Mouse (Mus musculus) thymus, postnatal 10 days (tissue): Measurements from ENCODE around the gene Tnfsf14.

Experiments
- DNase-seq, 2 experiments: peaks; one replicate each; pipeline ENCODE4 v3.0.0; 2021; ENCODE audit warnings: low spot score in 2 of 2

Tnfsf14 gene

DNA sequence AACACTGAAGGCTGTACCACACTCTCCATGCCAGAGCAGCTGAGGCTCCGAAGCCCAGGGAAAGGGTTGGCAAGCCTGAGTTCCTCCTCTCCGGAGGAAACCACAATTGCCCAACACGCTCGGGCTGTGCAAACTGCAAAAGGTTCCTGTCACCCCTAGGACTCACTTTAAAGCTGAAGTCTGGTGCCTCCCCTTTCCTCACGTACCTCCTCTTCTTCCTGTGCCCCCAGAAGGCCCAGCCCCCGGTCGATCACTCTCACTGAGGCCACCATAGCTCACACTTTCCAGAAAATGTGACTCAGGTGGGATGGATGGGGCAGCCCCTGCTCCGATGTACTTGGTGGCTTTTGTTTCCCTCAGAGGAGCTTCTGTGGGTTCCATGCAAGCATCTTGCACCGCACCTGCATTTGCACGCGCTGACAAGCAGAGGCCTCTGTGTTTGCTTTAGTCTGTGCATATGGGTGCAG lies at the start of gene Tnfsf14:
Gene Tnfsf14, minus strand, starts transcription at position 137 of the 467 bp plus-strand sequence.
- peak; percentile 64 to 77 for DNase-seq

DNA sequence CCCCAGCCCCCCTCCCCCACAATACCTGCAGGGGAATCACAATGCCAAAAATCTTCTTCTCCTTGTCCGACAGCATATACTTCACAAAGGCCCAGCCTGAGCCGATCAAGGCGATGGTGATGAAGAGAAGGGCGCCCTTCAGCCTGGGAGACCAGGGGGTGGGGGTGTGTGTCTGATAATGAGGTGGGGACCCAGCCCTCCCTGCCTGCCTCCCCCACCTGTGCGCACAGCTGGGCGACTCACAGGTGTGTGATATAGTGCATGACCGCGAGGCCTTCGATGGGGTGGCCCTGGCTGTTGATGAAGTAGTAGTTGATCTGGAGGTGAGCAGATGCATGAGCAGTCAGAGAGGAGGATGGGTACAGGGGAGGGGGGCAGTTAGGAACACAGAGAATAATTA lies 43.2 kb upstream of the Tnfsf14 start:
- no peak for DNase-seq

DNA sequence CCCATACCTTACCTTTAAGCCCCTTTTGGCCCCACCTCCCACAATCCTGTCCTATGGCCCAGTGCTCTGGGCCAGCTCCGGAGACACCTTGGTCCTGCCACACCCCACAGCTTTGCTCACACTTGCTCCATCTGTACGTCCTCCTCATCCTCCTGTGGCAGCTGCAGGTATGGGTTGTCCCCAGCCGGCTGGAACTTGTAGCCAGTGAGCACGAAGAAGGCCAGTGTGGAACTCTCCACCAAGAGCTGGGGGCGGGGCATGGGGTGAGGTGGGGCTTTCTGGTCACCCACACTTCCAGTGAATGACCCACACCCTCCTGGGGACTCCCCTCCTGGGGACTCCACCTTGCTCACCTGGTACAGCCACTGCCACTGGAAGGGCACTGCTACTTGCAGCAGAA lies 41.8 kb upstream of the Tnfsf14 start:
- no peak for DNase-seq

DNA sequence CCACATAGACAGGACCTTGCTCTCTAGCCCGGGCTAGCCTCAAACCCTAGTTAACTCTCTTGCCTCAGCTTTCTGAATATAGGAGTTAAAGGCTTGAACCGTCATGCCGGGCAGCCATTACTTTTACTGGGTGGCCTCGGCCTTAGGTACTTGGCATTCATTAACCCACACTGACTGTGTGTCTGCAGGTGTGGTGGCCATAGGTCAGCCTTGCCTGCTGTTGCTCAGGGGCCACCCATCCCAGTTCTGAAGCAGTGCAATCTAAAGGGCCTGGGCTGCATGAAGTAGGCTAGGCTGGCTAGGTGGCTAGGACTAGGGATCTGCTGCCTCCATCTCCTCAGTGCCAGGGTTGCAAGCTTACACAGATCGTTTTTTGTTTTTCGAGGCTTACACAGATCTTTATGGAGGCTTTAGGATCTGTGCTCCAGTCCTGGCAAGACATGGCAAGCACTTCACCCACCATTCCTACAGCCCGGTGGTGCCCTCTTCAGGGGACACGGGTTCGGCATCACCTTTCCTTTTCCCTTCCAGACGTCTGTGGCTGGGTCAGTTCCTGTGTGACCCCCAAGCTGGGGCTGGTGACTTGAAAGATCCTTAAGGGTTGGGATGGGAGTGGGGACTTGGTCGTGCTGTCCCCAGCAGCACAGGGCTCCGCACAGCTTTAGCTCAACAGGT lies 40.4 kb upstream of the Tnfsf14 start:
- no peak for DNase-seq

DNA sequence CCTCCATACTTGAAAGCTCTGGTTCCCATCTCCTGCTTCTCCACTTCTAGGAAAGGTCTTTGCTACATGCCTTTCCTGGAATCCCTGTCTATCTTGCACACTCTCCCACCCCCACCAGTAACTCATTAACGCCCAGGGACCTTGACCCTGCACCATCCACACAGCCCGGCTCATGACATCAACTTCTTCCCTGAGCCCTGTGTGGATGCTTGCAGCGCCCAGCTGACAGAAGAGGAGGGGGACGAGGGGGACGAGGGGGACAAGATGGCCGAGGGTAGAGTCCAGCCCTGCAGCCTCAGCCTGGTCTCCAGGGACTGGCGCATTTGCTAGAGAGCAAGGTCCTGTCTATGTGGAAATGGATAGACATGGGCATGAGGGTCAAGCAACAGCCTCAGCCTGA lies 39.1 kb upstream of the Tnfsf14 start:
- DNase-seq, result no peak

DNA sequence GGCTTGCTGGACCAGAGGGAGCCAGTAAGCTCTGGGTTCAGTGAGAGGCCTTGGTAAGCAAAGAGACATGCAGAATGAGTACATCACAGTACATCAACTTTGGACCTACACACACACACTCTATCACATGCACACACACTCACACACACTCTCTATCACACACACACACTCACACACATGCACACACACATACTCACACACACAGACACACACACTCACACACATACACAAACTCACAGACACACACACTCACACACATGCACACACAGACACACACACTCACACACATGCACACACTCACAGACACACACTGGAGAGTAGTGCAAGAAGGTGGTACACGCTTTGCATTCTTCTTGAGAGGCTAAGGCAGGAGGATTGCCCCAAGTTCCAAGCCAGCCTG lies 38.2 kb upstream of the Tnfsf14 start:
- DNase-seq, result no peak

DNA sequence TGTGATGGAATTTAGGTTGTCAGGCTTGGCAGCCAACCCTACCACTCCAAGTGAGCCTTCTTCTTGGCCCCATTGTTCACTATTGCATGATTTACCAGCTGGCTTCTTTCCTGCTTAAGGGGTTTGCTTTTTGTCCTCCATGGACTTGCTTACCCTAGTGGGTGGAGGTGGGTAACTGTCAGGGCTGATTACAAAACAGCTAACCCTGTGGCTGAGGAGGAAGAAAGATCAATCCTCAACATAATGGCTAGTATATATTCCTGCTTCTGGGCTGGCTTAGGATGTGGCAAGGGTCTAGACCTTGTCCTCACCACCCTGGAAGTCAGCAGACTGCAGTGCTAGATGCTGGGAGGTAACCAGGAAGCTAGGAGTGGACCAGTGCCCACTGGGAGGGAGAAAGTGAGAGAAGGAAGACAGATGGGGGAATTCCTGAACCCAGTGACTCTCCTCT lies 37.4 kb upstream of the Tnfsf14 start:
- no peak for DNase-seq

DNA sequence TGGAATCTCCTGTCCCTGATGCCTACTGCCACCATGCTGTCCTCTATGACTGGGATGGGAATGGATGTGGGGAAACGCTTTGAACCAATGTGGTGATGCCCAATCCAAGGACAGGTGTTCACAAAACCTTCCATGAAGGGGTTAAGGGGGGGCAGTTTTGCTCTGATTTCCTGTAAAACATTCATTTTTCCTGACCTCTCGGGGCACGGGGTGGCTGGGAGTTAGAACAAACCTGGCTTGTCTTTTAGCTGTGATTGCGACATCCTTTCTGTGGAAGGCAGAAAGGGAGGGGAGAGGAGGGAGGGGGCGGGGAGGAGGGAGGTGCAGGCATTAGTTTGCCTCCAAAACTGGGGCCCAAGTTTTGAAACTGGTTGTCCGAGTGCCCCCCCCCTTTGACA lies 36.8 kb upstream of the Tnfsf14 start:
- DNase-seq, result no peak

DNA sequence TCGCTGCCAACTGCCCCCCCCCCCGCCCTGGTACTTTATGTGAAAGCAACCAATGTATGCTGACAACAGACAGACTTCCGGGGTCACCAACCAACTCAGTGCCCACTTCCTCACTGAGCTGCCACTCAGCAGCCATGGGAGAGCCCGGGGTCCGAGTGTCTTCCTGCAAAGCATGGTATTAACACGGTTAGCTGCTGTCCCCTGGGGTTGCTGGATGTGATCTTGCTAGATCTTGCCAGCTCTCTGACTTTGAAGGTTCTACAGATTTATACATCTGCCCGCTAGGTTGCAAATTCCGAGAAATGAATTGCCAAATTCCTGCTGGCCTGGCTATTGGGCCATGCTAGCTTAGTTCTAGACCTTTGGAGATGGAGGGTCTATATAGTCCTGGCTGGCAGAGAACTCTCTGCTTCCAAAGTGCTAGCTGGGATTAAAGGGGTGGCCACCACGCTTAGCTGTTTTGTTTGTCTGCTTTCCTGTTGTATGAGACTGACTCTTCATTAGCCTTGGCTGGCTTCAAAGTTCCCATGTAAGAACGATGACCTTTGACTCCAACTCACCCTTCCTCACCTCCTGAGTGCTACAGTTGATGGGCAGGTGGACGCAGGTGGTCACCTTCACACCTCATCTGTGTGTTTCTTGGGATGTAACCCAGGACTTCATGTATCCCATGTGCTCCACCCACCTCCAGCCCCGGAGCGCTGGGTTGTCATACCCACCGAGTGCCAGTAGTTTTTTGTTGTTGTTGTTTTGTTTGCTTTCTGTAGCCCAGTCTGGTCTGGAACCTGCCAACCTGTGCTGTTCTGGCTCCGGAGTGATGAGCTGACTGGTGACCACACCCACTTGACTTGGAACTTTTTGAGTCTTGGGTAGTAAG lies 36.1 kb upstream of the Tnfsf14 start:
- no peak for DNase-seq

DNA sequence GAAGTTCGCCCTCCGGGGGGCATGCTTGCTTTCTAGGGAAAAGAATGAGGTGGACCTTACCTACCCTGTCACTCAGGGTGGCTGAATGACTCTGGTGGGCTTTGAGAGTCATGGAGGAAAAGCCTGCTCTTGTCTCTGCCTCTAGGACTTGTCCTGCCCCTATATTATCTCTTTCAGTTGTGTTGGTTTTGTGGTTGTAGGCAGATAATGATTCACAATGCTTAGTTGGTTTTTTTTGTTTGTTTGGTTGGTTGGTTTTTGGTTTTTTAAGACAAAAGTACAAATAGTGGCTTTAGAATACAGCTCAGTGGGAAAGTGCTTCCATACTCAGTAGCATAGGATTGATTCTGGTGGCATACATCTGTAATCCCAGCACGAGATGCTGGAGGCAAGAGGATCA lies 34.9 kb upstream of the Tnfsf14 start:
- no peak for DNase-seq

DNA sequence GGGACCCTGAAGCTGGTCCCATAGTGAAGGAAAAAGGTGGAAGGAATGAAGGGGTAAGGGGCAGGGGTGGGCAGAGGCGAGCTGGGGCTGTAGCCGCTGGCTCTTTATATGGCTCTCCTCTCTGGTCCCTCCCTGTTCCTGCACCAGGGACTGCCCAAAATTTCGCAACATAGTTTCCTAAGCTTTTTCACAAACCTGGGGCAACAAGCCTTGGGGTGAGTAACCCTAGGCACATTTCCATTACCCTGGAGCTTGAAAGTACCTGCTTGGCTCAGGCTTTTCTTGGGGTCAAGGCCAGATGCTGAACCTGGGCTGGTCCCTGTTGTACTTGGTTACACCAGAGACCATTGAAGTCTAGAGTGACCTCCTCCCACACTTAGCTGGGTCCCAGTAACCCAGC lies 34.0 kb upstream of the Tnfsf14 start, which contains the start of gene C3:
Gene C3, minus strand, starts transcription at position 123 of the 400 bp plus-strand sequence.
- DNase-seq, result no peak

DNA sequence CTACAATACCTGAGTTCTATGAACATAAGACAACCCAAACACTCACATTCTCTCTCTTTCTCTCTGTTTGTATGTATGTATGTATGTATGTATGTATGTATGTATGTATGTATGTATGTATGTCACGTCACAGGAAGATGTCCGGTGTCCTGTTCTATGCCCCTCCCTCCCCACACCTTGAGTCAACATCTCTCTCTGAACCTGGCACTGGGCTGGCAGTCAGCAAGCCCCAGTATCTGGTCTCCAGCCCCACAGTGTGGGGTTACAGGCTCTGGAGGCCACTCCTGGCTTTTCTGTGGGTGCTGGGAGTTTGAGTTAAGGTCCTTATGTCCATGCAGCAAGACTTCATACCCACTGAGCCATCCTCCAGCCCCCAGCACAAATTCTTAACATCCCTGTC lies 33.5 kb upstream of the Tnfsf14 start:
- DNase-seq, result no peak

DNA sequence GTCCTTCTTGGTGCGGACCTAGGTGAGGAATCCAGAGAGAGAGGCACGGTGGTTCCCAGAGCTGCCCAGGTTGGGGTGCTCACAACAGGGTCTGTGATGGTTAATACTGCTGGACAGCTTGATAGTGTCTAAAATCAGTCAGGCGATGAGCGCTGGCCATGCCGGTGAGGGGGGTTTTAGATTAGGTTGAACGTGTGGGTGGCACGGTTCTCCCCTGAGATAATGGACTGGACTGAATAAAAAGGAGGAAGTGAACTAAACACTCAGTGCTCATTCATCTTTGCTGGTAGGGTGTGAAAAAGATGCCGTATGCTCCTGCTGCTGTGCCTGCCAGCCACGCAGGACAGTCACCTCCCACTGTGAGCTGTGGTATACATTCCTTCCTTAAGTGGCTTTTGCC lies 29.3 kb upstream of the Tnfsf14 start:
- no peak for DNase-seq

DNA sequence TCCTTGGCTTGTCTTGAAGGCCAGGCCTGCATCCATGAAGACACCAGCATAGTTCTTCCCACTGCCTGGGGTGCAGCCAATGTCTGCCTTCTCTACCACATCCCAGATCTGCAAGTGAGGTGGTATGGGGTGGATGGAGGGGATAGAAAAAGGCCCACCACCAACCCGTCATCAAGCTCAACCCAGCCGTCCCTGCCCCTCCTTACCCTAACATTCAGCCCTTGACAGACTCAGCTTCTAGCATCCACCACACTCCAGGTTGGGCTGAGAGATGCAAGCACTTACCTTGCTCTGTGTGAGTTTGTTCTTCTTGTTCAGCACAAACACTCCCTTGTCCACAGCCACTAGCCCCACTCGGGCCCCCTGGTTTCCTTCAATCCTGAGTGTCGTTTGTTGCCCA lies 27.9 kb upstream of the Tnfsf14 start:
- no peak for DNase-seq

DNA sequence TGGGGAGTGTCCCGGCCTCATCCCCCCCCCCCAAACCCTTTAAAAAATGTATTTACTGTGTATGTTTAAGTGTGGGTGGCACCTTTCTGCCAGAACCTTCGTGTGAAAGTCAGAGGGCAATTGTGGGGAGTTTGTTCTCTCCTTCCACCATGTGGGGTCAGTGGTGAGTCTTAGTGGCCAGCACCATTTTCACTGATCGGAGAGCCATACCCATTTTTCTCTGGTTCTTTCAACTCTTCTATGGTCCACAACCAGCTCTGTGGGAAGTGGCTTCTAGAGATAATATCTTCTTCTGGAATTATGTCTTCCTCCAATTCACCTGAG lies 25.9 kb upstream of the Tnfsf14 start:
- peak in 1 of 2 experiments; percentile 48 for DNase-seq

DNA sequence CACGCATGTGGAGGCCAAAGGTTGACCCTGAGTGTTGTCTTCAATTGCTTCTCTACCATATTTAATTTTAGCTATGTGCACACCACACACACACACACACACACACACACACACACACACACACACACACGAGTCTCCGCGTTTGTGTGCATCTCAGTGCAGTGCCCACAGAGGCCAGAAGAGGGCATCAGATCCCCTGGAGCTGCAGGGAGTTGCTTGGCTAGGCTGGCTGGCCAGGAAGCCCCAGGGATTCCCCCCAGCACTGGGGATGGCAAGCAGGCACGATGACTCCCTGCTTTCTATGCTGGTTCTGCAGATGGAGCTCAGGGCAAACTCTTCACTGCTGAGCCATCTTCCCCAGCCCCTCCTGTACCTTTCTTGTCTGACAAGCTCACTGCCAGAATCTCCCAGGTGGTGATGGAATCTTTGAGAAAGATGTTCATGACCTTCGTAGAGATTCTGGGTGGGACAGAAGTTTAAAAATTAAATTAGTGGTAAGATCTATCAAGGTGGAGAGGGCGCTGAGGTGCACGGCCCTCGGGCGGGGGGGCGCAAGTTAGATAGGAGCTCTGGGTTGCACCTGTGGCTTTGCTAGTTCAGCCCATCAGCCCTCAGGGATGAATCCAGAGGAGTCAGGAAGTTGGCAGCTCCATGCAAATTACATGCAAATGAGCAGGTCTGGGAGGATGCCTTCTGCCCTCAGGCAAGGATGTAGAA lies 25.3 kb upstream of the Tnfsf14 start:
- DNase-seq, result peak; percentile 64 to 80

DNA sequence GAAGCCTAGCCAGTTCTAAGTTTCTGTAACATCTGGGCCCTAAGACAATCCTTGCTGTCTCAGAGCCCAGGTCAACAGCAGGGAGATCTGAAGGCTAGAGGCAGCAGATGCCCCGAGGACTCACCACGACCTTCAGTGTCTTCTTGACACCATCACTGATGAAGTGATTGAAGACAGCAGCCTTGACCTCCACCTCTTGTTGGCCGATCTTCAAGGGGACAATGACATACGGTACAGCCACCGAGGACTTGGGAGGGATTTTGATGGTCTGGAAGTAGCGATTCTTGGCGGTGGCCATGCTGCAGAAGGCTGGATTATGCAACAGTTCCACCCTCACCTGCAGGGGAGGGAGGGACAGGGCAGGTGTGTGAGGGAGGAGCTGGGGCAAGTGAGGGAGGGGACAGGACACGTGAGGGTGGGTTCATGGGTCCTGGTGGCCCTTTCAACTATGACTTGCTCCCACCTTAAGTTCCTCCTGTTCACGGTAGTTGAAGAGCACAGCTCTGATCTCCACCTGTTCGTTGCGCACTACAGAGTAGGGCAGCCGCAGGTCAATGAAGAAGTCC lies 24.4 kb upstream of the Tnfsf14 start:
- no peak for DNase-seq

DNA sequence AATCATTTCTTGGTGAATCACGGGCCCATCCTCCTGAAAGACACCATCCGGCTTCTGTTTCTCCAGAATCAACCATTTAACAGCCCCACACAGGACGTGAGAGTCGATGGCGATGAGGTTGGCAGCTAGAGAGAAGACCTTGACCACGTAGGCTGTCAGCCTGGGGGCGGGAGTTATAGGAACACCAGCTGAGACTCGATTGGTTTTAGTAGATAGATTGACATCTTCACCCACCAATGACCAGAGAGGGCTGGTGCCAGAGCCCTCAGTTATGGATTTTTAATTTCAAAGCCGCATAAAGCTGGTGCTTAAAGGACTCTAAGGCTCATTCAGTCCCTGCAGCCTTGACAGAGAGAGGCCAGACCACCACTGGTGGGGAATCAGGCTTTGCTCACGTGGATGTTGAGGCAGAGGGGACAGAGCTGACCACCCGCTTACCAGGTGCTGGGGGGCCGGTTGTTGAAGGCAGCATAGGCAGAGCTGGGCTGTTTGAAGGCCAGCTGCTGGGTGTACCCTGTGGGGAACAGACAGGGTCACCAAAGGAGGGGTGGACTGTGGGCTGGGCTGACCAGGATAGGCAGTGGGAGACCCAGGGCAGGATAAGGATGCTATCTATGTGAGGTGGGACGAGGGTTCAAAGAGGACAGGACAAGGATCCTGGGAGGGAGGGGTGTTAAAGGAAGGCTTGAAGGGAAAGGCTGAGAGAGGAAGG lies 20.9 kb upstream of the Tnfsf14 start:
- no peak for DNase-seq

DNA sequence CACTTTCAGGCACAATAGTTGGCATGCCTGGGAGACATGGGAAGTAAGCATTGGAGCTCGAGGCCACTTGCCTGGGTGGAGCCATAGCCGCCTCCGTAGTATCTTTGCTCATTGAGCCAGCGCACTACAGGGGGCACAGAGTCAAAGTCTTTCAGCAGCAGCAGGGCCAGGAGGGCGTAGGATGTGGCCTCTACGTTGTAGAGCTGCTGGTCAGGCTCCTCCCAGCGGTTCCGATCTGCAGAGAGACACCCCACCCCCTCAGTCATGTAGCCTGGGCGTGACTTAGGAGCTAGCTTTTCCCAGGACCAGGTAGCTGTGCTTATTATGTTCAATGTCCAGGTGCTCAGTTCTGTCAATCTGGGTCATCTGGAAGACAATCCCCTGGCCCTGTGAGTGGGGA lies 17.5 kb upstream of the Tnfsf14 start:
- no peak for DNase-seq

DNA sequence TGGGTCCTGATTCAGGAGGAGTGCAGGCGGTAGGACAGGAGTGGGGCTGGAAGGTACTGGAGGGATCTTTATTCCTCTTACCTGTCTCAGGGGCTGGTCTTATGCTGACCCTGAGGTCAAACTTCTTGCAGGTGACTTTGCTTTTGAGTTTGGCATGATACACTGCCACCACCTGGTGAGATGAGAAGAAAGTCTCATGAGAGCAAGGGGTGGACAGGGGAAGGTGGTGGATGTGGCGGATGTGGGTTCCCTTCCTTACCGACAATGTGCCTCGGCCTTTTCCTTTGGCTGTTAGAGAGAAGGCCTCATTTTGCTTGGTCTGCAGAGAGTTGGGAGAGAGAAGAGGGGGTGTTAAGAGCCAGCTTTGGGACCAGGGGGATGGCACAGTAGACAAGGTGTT lies 15.4 kb upstream of the Tnfsf14 start:
- peak; percentile 49 to 57 for DNase-seq

DNA sequence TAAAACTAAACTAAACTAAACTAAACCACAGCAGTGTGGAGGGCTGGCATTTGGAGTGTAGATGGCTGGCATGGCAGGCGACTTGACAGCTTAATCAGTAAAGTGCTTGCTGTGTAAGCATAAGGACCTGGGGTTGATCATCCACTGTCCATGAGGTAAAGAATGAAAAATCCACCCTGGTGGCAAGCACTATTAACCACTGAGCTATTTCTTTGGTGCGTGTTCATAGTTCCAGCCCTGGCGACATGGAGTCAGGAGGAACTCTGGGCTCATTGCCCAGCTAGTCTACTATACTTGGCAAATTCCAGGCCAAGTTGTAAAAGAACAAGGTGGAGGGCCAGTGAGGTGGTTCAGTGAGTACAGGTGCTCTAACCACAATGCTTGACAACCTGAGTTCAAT lies 14.0 kb upstream of the Tnfsf14 start:
- DNase-seq, result no peak
